Mouse (Mus musculus) liver, adult 2 months (tissue): ENCODE results near the gene Akip1.

Experiments
- CTCF ChIP-seq: fragments of 200-500 bp; IDR thresholded peaks from 2 replicates; pipeline ENCODE4 v1.5.1; 2011; ENCODE audit warnings: low read depth, low read length, control low read depth
- POLR2A ChIP-seq: fragments of 200-500 bp; IDR thresholded peaks from 2 replicates; pipeline ENCODE4 v1.6.1; 2011; ENCODE audit warnings: low read length, control low read depth; ENCODE audit not compliant: insufficient read depth; ENCODE audit errors: extremely low read depth

DNA sequence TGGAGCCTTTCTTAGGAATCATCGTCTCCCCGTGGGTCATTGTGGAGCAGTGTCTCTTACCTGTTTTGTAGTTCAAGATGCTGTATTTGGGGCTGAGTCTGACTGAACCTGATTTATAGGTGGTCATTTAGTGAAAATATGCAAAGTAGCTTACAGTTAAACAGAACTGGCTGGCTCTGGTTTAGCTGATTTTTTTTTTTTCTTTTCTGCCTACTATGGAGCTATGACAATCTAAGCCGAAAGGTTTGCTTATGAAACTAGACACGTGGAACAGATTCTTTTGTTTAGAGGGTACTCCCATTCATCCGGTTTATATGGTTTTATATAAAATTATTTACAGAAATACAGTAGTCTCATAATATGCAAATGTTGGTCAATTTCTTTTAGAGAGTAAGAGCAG lies 28.1 kb downstream of the Akip1 start, which contains the start of gene Ascl3:
- no peak for TF ChIP-seq CTCF
- no peak for TF ChIP-seq POLR2A
